Mouse (Mus musculus): Measurements from ENCODE around the gene Wnk1. TPM values are rescaled to one million over a fixed set of nuclear protein-coding genes. Genes with fewer than 3 reads are reported as not detected.
A peak's percentile ranks its signal among the peaks of the same experiment; 100 is the strongest.

The Wnk1 gene
- polyA plus RNA-seq, 2 experiments = 26.9 to 50.8 TPM

GRCm38 (mm10) chr6:120040557-120040857 lies 2.0 kb upstream of the Wnk1 start:
- no peak overlapping the region for H3K9ac ChIP-seq (replicated peaks)
- H3K27me3 ChIP-seq (ENCODE audit: control insufficient read depth, insufficient read depth, low read length) = no peaks in the 10 kb centered on the region
- no peak overlapping the region for H3K4me3 ChIP-seq (ENCODE audit: insufficient read depth in 1 of 2, low read depth in 2 of 2, low read length in 2 of 2)
- peak overlapping the region; percentile 45 for H3K4me2 ChIP-seq (ENCODE audit: low read depth)
- peaks cover 11% of the 10 kb centered on the region for H3K36me3 ChIP-seq (replicated peaks; ENCODE audit: control insufficient read depth, insufficient read depth, low read depth)
- ATAC-seq (ENCODE audit: insufficient read depth) (no peak), DNase-seq (ENCODE audit: low read depth in 3 of 3, low spot score in 3 of 3) (no peak)
- WGBS (ENCODE audit: insufficient replicate concordance) = 87% methylated on average over 4 of the region's 4 CpGs
- H3K27ac ChIP-seq = no peak overlapping the region
- H3K9me3 ChIP-seq (ENCODE audit: control insufficient read depth, low read length) = no peaks in the 10 kb centered on the region
- TF ChIP-seq CTCF (IDR thresholded peaks at IDR 0.05; ENCODE audit: low read depth) = no peak
- TF ChIP-seq EP300 (IDR thresholded peaks at IDR 0.05; ENCODE audit: low read depth) = no peak
- H3K4me1 ChIP-seq (replicated peaks; ENCODE audit: control insufficient read depth in 2 of 2, insufficient read depth in 2 of 2, low read length in 1 of 2) = no peaks in the 10 kb centered on the region

DNA sequence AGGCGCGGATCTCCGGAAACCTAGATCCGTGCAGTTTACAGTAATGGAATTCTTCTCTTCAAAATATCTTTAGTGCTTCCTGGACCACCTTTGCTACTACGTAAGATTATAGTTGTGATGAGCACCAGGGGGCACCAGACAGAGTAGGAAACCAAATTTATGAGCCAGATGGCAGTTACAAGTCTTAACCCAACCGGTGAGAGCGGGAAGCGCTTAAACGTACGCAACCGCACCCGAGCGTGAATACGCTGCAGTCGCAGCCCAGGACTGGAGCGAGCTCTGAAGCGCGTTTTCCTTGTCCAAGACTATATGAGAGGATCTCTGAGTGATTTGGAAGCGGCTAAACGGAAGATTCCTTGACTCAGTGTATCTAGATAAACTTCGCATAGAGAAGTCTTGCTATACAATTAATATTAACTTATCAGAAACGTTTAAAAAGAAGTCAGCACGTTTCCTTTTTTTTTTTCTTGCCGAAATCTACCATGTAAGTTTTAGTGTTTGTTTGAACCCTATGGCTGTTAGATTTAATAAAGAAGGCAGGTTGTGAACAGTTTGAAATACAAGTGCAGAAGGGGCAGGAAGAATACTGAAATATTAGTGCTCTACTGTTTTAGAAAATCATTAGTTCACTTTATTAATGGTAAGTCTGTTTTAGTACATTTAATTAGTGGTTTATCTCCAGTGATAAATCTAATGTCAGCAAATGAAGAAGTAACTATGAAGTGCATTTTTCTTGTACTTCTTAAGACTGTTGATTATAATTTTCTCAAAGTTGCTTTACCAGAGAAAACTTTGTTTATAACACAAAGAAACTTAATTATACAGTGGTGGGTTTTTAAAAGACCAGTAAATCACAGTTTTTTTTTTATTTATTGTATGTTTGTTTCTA lies 1.4 kb upstream of the Wnk1 start:
- WGBS (ENCODE audit: insufficient replicate concordance) = under 1% methylated on average over 24 of the region's 24 CpGs
- no peaks in the 10 kb centered on the region for H3K4me1 ChIP-seq (replicated peaks; ENCODE audit: control insufficient read depth in 2 of 2, insufficient read depth in 2 of 2, low read length in 1 of 2)
- H3K4me2 ChIP-seq (ENCODE audit: low read depth) = peak overlapping the region; percentile 99
- H3K27ac ChIP-seq = peak overlapping the region; percentile 97
- H3K9me3 ChIP-seq (ENCODE audit: control insufficient read depth, low read length) = no peaks in the 10 kb centered on the region
- peak; percentile 79 to 84 (median 83) for DNase-seq (ENCODE audit: low read depth in 3 of 3, low spot score in 3 of 3)
- peaks cover 12% of the 10 kb centered on the region for H3K36me3 ChIP-seq (replicated peaks; ENCODE audit: control insufficient read depth, insufficient read depth, low read depth)
- H3K9ac ChIP-seq (replicated peaks) = peak overlapping the region; percentile 84
- H3K4me3 ChIP-seq (ENCODE audit: insufficient read depth in 1 of 2, low read depth in 2 of 2, low read length in 2 of 2) = peak overlapping the region; percentile 81 to 88
- TF ChIP-seq CTCF (IDR thresholded peaks at IDR 0.05; ENCODE audit: low read depth) (peak; percentile 71), EP300 (IDR thresholded peaks at IDR 0.05; ENCODE audit: low read depth) (peak; percentile 56)
- peak; percentile 20 for ATAC-seq (ENCODE audit: insufficient read depth)
- no peaks in the 10 kb centered on the region for H3K27me3 ChIP-seq (ENCODE audit: control insufficient read depth, insufficient read depth, low read length)

GRCm38 (mm10) chr6:120039256-120039563 lies 738 bp upstream of the Wnk1 start:
- Histone ChIP-seq H3K4me1 (replicated peaks; ENCODE audit: control insufficient read depth in 2 of 2, insufficient read depth in 2 of 2, low read length in 1 of 2) (no peaks in the 10 kb centered on the region), H3K4me3 (ENCODE audit: insufficient read depth in 1 of 2, low read depth in 2 of 2, low read length in 2 of 2) (peak overlapping the region; percentile 81 to 88), H3K36me3 (replicated peaks; ENCODE audit: control insufficient read depth, insufficient read depth, low read depth) (peaks cover 15% of the 10 kb centered on the region), H3K9me3 (ENCODE audit: control insufficient read depth, low read length) (no peaks in the 10 kb centered on the region), H3K4me2 (ENCODE audit: low read depth) (peak overlapping the region; percentile 99), H3K27me3 (ENCODE audit: control insufficient read depth, insufficient read depth, low read length) (no peaks in the 10 kb centered on the region), H3K27ac (peak overlapping the region; percentile 97), H3K9ac (replicated peaks) (peak overlapping the region; percentile 84)
- ATAC-seq (ENCODE audit: insufficient read depth) (peak; percentile 24; the same call in 1 of the 2 replicates), DNase-seq (ENCODE audit: low read depth in 3 of 3, low spot score in 3 of 3) (peak in 2 of 3 experiments; percentile 45 to 62)
- under 1% methylated on average over 9 of the region's 9 CpGs for WGBS (ENCODE audit: insufficient replicate concordance)
- TF ChIP-seq EP300 (IDR thresholded peaks at IDR 0.05; ENCODE audit: low read depth) = no peak
- TF ChIP-seq CTCF (IDR thresholded peaks at IDR 0.05; ENCODE audit: low read depth) = no peak

- Histone ChIP-seq H3K27me3 (ENCODE audit: control insufficient read depth, insufficient read depth, low read length) (no peaks in the 10 kb centered on the region), H3K9ac (replicated peaks) (peak overlapping the region; percentile 99), H3K4me3 (ENCODE audit: insufficient read depth in 1 of 2, low read depth in 2 of 2, low read length in 2 of 2) (peak overlapping the region; percentile 68 to 88), H3K4me1 (replicated peaks; ENCODE audit: control insufficient read depth in 2 of 2, insufficient read depth in 2 of 2, low read length in 1 of 2) (peaks cover 2 to 5% of the 10 kb centered on the region in 2 experiments; a peak in 3 of 4 replicates), H3K36me3 (replicated peaks; ENCODE audit: control insufficient read depth, insufficient read depth, low read depth) (peaks cover 27% of the 10 kb centered on the region), H3K9me3 (ENCODE audit: control insufficient read depth, low read length) (no peaks in the 10 kb centered on the region), H3K27ac (peak overlapping the region; percentile 99), H3K4me2 (ENCODE audit: low read depth) (peak overlapping the region; percentile 95)
- DNase-seq (ENCODE audit: low read depth in 3 of 3, low spot score in 3 of 3) (peak; percentile 67 to 74 (median 74)), ATAC-seq (ENCODE audit: insufficient read depth) (peak; percentile 84)
- under 1% methylated on average over 80 of the region's 85 CpGs for WGBS (ENCODE audit: insufficient replicate concordance)
- TF ChIP-seq CTCF (IDR thresholded peaks at IDR 0.05; ENCODE audit: low read depth) = no peak
- TF ChIP-seq EP300 (IDR thresholded peaks at IDR 0.05; ENCODE audit: low read depth) = no peak
Measured at GRCm38 (mm10) chr6:120037636-120038365, 671 bp downstream of the Wnk1 start.

All from liver, embryonic 14.5 days (tissue).